Mouse (Mus musculus): ENCODE measurements around the gene Rplp2.
"Not testable (repeated sequence)": the region's sequence is repeated elsewhere in the genome, so short reads cannot be mapped to it uniquely, and the experiment has no call there.

The Rplp2 gene

DNA sequence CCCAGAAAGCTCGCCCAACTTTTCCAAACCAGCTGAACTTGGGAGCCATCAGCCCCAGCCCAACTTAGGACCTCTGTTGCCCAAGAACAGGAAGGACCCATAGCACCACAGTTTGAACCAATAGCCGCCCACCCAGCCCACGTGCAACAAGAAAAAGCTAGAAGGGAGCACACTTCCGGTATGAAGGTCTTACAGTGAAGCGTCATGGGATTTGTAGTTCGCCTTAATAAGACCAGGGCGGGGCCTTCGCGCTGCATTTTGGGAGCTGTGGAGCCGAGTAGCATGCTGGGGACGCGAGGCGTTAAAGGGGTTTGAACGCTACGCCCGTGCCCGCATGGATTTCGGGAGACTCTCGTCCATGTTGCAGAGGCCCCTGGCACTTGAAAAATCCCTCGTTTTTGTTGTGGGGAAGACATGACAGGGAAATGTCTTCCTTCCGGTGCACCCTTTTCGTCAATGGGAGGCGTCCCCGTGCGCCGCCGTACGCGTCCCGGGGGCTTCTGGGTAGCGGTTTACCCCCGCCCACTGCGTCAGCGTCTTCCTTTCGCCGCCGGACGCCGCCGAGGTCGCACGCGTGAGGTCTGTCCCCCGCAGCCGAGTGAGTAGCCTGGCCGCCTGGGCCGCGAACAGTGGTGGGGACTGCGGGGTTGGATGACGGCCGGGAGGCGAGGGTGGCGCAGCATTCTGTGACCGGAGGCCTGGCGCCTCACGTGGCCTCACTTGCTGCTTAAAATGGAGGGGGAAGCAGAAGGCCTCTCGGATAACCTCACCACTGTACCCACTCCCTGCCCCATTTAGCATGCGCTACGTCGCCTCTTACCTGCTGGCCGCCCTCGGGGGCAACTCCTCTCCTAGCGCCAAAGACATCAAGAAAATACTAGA lies at the start of gene Rplp2:
Gene Rplp2 (plus strand): TSS at position 261 of the 882 bp plus-strand sequence.
- peak; percentile 95 to 96 for DNase-seq

GRCm38 (mm10) chr7:141403305-141403704 lies 43.9 kb upstream of the Rplp2 start:
- DNase-seq: peak; percentile 58 to 82

- no peak for DNase-seq
Measured at GRCm38 (mm10) chr7:141405466-141405865, 41.7 kb upstream of the Rplp2 start.

- not testable (repeated sequence) for DNase-seq
Measured at GRCm38 (mm10) chr7:141407670-141408069, 39.5 kb upstream of the Rplp2 start.

DNA sequence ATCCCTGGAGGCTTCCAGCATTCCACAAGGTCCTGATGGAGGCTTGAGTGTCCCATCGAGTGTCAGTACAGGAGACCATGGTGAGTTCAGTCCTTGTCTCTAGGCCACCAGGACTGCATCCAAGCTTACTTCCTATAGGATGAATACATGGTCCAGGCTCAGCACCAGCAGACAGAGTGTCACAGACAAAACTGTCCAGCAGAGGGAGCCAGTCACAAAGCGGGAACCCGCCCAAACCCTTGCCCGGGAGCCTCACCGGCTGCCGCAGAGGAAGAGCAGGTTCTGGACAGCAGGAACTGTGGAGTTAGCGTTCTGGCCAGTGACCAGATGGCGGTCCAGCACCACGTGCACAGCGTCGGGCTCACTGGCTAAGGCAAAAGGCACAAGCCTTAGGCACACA lies 38.3 kb upstream of the Rplp2 start:
- peak; percentile 90 to 94 for DNase-seq

GRCm38 (mm10) chr7:141410631-141411030 lies 36.5 kb upstream of the Rplp2 start:
- DNase-seq: no peak

- no peak for DNase-seq
Measured at GRCm38 (mm10) chr7:141411667-141412066, 35.5 kb upstream of the Rplp2 start.

GRCm38 (mm10) chr7:141413331-141413730 lies 33.8 kb upstream of the Rplp2 start:
- DNase-seq: peak in 1 of 2 experiments; percentile 34

- DNase-seq: peak; percentile 100
Measured at GRCm38 (mm10) chr7:141413809-141414584, 33.2 kb upstream of the Rplp2 start, which contains the start of gene Gatd1. Gene Gatd1, minus strand, starts transcription at chr7:141414136.

DNA sequence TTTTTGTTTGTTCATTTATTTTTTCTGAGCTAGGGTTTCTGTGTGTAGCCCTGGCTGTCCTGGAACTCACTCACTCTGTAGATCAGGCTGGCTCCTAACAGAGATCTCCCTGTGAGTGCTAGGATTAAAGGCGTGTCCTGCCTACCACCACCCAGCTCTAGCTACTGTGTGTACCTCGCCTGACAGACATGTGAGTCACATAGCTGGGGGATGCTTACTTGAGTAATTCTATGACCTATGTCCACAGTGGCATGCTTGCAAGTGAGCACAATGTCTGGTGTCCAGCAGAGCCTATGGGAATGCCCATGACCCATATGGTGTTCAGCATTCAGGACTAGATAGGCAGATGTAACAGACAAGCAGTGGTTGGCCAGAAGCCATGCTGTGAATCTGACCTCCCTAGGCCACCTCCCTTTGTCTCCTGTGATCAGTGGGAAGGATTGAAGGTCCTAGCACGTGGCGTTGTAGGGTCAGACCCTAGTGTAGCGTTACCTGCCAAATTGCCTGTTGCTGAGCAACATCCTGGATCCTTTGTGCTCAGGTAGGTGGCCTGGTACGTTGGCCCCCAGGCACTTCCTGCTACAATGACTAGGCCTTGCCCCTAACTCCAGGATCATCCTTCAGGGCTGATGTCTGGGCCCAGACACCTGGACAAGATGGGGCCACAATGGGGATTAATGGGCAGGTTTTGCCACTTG lies 30.9 kb upstream of the Rplp2 start:
- no peak for DNase-seq

- DNase-seq: no peak
Measured at GRCm38 (mm10) chr7:141417731-141418681, 29.2 kb upstream of the Rplp2 start.

DNA sequence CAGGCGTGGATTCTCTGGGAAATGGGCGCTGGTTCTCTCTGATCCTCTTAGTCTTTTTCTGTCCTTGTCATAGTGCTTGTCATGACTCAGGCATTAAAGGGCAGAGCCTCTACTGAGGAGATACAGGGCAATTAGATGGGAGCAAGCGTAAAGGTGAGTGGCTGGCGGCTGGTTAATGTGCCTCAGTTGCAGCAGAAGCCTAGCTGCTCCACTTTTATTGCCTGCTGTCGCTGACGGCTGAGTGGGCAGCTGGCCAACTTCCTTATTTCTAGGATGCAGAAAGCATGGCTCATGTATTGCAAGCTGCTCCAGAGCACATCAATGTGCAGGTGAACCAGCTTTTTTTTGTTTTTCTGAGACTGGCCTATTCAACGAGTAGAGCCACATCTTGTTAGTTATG lies 28.2 kb upstream of the Rplp2 start:
- peak in 1 of 2 experiments; percentile 78 for DNase-seq

- DNase-seq: no peak
Measured at GRCm38 (mm10) chr7:141420030-141420702, 27.0 kb upstream of the Rplp2 start.

GRCm38 (mm10) chr7:141423811-141424210 lies 23.4 kb upstream of the Rplp2 start:
- DNase-seq: no peak

DNA sequence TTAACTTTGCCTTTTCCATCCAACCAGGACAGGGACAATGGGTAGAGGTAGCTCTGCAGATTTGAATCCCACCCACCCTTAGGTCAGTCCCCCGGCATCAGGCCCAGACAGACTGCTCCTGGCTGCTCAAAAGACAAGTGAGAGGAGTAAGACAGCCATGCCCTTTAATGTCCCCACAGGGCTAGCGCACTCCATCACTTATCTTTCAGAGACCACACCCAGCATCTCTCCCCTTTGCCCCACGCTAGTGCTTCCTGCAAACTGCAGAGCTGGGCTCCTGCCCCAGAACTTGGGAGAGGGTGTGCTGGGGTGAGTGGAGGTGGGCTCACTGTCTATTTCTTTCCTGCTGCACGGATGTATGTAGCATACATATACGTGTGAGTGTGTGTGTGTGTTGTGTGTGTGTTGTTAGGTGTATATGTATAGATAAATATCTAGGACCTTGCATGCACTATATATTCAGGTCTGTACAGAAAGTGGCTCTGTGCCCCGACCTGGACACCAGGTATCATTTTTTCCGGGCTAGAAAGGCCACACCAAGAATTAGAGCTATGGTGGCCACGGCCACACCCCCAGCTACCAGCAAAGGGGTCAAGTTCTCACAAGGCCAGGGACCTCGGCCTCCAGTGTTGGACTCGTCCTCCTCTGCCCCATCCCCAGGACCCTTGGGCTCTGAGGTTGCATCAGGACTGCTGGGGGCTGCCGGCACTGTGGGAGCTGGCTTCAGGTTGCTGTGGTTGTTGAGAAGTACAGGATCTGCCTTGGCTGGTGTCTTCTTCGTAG lies 20.0 kb upstream of the Rplp2 start:
- no peak for DNase-seq

GRCm38 (mm10) chr7:141428701-141429100 lies 18.5 kb upstream of the Rplp2 start:
- no peak for DNase-seq

GRCm38 (mm10) chr7:141429310-141429709 lies 17.9 kb upstream of the Rplp2 start, which contains the start of gene Cend1:
Gene Cend1, minus strand, starts transcription at chr7:141429491.
- peak; percentile 61 to 76 for DNase-seq

DNA sequence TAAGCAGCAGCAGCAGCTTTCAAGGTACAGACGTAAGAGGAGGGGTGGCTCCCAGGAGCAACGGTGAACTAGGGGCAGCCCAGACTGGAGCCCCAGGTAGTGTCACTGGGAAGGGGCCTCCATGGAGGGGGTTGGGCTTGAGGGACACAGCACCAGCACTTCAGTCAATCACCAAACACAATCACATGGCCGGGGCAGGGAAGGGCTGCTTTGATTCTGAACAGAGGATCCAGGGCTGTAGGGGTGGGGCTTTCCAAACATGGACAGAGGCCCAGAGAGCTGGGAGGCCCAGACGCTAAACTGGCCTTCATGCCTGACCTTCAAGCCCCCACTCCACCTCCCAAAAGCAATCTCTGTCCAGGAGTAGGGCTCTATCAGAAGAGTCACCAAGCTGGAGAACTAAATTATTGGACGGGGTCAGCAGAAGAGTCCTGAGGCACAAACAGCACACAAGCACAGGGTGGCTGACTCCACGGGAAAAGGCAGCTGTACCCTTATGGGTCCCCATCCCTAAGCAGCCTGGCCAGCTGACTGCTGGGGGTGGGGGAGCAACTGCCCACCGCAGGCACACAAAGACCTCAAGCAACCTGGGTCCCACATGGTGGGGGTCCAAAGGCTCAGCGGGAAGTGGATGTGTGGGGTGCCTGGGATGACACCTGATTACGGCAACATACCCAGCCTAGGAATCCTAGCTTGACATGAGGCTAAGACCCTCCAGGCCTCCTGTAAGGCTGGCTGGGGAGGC lies 17.2 kb upstream of the Rplp2 start:
- no peak for DNase-seq

DNA sequence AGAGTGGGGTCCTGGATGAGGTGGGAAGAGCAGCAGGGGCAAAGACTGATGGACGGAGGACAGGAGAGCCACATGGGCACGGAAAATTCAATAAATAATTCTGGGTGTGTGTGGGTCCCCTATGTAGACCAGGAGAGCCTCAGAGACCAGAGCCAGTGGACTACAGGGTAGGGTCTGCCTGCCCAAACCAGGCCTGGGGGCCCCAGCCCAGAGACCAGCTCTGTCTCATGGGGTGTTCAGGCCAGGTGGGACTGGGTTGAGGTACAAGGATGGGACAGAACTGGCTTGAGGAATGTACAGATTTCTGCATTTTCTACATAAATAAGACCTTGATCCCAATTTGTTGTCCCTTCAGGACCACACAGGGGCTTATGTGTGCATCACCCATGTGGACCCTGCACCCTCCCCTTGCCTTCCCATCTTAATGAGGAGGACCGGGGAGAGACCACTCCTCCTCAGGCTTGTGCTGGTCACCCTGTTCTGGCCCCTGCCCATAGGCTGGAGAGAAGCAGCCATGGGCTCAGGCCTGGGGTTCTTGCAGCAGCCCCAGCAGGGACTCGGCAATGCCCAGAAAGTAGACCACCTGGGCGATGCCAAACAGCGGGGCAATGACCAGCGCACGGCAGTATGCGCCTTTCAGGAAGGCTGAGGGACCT lies 16.5 kb upstream of the Rplp2 start:
- DNase-seq: no peak
